Mouse (Mus musculus): ENCODE results near the gene Lrg1. TPM values are rescaled to one million over a fixed set of nuclear protein-coding genes. Genes with fewer than 3 reads are reported as not detected.

Lrg1 gene
- 0.37 and 1.8 TPM in 2 replicates for polyA plus RNA-seq (2015; fragmentation: Nextera tagmentation; extraction: Ambion mirVana)

DNA sequence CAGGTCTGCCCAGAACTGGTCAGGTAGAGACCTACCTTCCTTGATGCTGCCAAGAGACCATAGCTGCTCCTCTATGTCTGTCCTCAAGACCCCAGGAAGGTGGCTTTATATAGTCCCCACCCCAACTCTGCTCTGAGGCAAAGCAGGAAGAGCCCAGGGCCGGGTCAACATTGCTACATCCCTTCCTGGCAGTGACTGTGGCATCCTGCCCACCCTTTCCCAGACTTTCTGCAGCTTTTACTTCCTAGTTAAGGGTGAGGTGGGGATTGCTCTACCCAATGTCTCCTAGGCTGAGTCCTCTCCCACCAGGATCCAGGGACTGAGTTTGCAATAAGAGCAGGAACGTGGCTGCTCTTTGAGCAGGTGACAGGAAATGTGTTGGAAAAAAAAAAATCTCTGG, at the start of gene Lrg1:
Gene Lrg1, minus strand, starts transcription at position 176 of the 400 bp plus-strand sequence.

DNA sequence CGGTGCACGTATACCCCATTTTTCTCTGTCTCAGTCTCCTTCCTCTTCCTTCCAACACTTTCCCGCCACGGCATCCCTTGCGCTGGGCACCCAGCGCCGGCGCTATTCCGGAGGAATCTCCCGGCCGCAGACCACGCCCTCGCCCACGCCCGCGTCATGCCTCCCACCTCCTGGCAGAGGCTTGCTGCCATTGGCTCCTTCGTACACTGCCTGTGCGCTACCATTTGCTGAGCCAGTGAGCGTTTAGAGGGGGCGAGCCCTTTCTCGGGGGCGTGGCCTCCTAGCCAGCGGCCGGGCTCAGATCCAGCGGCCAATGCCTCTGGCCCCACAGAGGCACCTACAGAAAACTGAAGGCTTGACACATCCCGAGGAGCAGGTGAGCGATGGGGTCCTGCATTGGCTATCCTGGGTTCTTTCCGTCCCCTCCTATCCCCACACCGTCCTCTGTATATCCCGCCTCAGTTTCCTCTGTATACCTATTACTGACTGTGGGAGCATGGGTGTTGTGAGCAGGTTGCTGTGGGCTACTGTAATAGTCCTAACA, 40.5 kb upstream of the Lrg1 start, which contains the start of gene Tnfaip8l1:
Gene Tnfaip8l1, plus strand, starts transcription at position 247 of the 544 bp plus-strand sequence.

DNA sequence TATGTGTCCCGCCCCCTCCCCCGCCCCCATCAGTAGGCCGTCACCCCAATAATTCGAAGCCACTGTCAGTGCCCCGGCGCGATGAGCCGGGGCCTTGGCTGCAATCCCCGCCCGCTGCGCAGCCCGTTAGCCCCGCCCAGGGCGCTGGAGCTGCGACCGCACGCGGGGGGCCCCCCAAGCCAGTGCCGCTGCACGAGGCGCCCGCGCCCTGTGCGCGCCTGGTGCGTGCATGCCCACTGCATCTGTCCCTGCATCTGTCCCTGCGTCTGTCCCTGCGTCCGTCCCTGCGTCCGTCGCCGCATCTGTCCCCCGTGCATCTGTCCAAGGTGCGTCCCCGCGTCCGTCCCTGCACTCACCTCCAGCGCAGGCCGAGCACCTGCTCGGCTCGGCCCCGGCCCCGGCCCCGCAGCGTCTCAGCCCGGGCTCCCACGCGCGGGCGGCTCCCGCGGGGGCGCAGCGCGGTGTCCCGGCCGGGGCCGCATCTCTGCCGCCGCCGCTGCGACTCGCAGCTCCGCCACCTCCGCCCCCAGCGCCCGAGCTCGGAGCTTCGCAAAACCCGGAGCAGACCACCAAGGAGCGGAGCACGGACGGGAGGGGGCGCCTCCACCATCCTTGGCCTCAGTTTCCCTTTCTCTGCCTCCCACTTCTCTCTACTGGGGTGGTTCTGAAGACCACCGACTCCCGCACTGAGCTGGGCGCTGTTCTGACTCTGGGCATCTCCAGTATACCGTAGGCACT, 18.2 kb upstream of the Lrg1 start, which contains the start of gene Sema6b:
Gene Sema6b, minus strand, starts transcription at position 486 of the 738 bp plus-strand sequence.

DNA sequence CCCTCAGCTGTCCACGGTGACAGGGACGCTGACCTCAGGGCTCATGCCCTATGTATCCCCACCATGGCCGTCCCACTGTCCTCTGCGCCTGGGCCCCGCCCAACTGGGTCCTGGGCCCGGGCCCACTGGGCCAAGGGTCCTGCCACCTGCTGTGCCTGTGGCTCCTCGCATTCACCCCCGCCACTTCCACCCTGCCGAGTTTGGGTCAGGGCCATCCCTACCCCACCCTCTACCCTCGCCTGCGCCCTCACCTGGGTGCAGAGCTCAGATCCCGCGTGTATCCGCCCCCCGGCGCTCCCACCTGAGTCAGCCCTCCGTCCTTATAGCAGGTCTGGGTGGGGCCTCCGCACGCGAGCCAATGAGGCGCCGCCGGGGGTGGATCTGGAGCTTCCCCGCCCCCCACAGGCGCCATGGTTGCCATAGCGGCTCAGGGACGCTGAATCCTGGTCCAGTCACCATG, 4.5 kb downstream of the Lrg1 start, which contains the start of gene Plin5:
Gene Plin5, minus strand, starts transcription at position 346 of the 460 bp plus-strand sequence.

DNA sequence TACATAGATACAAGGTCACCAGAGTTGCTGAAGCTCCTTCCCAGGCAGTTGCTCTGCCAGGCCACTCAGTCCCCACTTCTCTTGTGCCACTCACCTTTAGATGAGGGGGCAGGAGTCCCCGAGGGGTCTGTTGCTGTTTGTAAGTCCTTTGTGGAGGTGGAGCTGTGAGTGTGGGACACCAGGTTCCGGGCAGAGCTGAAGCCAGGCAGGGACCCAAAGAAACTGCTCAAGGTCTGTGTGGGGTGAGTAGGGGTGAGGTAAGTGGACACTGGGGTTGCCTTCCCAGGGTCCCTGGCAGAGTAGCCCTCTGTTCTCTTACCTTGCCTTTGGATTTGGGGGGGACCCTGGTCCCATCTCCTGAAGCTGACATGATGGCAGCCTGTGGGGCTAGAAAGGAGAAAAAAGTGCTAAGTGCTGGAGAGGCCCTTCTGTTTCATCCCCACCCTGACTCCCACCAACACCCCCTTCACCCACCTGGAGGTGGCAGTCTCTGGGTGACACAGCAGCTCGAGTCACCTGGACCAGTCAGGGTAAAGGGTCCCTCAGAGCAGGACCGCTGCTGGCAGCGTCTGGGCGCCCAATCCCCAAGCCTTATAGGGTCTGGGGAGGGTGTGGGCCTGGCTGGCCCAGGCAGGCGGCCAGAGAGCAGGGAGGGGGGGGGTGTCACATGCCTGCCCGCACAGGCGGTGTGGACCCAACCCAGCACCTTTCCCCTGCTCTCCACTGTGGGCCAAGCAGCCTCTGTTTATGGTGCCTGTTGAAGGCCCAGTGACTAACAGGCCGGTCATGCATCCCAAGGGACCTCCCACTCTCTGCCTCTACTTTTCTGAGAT, 12.4 kb downstream of the Lrg1 start, which contains the start of gene Plin4:
Gene Plin4, minus strand, starts transcription at position 585 of the 833 bp plus-strand sequence.

DNA sequence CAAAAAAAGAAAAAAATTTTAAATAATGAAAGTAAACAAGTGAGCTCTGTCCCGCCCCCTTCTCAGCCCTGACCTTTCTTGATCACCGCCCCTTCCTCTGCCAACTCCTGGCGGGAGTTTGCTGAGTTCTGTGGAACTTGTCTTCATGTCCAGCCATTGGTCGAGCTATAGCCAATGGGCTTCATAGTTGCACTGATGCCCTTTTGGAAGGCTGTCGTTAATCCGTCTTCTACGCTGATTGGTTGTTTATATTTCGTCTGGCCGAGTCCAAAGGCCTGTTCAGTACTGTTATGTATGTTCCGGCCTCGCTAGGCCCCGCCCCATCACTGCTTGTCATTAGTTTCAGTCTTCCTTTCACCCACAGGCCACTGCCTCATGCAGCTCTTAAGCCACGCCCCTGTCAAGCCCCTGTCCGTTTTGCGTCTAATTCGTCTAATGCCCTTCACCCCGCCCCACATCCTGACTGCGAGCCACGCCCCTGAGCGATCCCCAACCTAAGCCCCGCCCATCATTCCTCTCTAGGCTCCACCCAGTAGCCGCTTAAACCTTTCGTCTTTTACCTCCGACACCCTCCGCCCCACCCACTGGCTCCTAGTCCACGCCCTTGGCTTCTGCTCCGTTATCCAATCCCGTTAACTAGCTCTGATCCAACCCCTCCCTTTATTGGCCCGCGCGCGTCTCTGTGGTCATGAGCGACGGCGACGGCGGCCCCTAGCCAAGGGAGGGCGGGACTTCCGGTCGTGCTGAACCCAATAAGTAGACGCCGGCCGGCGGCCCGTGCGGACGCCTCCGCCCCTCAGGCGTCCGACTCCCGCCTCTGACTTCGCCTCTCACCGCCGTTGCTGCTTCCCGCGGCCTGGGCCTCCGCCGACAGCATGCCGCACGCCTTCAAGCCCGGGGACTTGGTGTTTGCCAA, 42.7 kb downstream of the Lrg1 start, which contains the start of gene Hdgfl2:
Gene Hdgfl2, plus strand, starts transcription at position 755 of the 916 bp plus-strand sequence.

DNA sequence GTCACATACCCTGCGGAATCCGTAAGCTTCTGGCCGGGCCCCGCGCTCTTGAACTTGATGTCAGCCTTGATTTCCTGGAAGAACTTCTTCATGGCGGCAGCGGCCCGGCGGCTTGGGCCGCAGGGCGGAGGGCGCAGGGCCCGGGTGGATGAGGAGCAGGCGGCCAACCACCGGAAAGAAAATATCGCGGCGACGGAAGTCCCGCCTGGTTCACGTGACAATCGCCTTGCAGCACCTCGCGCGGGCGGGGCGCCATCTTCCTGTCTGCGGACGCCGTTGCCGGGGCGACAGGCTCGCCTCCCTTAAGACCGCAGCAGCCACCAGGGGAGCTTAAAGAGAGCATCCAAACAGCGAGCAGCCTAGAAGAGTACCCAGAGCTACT, 47.0 kb downstream of the Lrg1 start, which contains the start of gene Ubxn6:
Gene Ubxn6, minus strand, starts transcription at position 202 of the 382 bp plus-strand sequence.

Other genes starting within 250 kb of the Lrg1 start
- gene Zfp119a, start 243.1 kb downstream of the Lrg1 start, polyA plus RNA-seq (2015; fragmentation: Nextera tagmentation; extraction: Ambion mirVana), result 8.3 and 8.4 TPM in 2 replicates
- 11.0 and 13.5 TPM in 2 replicates for gene Zfp959, start 229.9 kb downstream of the Lrg1 start, polyA plus RNA-seq (2015; fragmentation: Nextera tagmentation; extraction: Ambion mirVana)
- gene Zfp119b, start 172.5 kb downstream of the Lrg1 start, polyA plus RNA-seq (2015; fragmentation: Nextera tagmentation; extraction: Ambion mirVana), result 7.6 and 7.7 TPM in 2 replicates
- gene Ebi3, start 169.4 kb downstream of the Lrg1 start, polyA plus RNA-seq (2015; fragmentation: Nextera tagmentation; extraction: Ambion mirVana), result 8.1 and 8.7 TPM in 2 replicates
- gene Yju2, start 162.9 kb downstream of the Lrg1 start, polyA plus RNA-seq (2015; fragmentation: Nextera tagmentation; extraction: Ambion mirVana), result 16.2 and 16.8 TPM in 2 replicates
- gene Shd, start 151.5 kb downstream of the Lrg1 start, polyA plus RNA-seq (2015; fragmentation: Nextera tagmentation; extraction: Ambion mirVana), result 154 and 192 TPM in 2 replicates
- gene Fsd1, start 135.5 kb downstream of the Lrg1 start, polyA plus RNA-seq (2015; fragmentation: Nextera tagmentation; extraction: Ambion mirVana), result 184 and 209 TPM in 2 replicates
- gene Stap2, start 116.4 kb downstream of the Lrg1 start, polyA plus RNA-seq (2015; fragmentation: Nextera tagmentation; extraction: Ambion mirVana), result 3.7 and 5.4 TPM in 2 replicates
- gene Mpnd, start 116.3 kb downstream of the Lrg1 start, polyA plus RNA-seq (2015; fragmentation: Nextera tagmentation; extraction: Ambion mirVana), result 109 and 145 TPM in 2 replicates
- 80.6 and 84.8 TPM in 2 replicates for gene Sh3gl1, start 85.4 kb downstream of the Lrg1 start, polyA plus RNA-seq (2015; fragmentation: Nextera tagmentation; extraction: Ambion mirVana)
- gene Chaf1a, start 81.6 kb downstream of the Lrg1 start, polyA plus RNA-seq (2015; fragmentation: Nextera tagmentation; extraction: Ambion mirVana), result 2.8 and 3.3 TPM in 2 replicates
- 64.8 and 72.3 TPM in 2 replicates for gene Ubxn6, start 47.0 kb downstream of the Lrg1 start, polyA plus RNA-seq (2015; fragmentation: Nextera tagmentation; extraction: Ambion mirVana)
- 97.5 and 111 TPM in 2 replicates for gene Hdgfl2, start 42.4 kb downstream of the Lrg1 start, polyA plus RNA-seq (2015; fragmentation: Nextera tagmentation; extraction: Ambion mirVana)
- 0.09 and 0.15 TPM in 2 replicates for gene Plin4, start 12.2 kb downstream of the Lrg1 start, polyA plus RNA-seq (2015; fragmentation: Nextera tagmentation; extraction: Ambion mirVana)
- 3.1 and 3.5 TPM in 2 replicates for gene Plin5, start 4.4 kb downstream of the Lrg1 start, polyA plus RNA-seq (2015; fragmentation: Nextera tagmentation; extraction: Ambion mirVana)
- 17.3 and 18.0 TPM in 2 replicates for gene Sema6b, start 18.3 kb upstream of the Lrg1 start, polyA plus RNA-seq (2015; fragmentation: Nextera tagmentation; extraction: Ambion mirVana)
- 7.9 and 9.2 TPM in 2 replicates for gene Tnfaip8l1, start 40.5 kb upstream of the Lrg1 start, polyA plus RNA-seq (2015; fragmentation: Nextera tagmentation; extraction: Ambion mirVana)
- 92.3 and 100 TPM in 2 replicates for gene Mydgf, start 61.9 kb upstream of the Lrg1 start, polyA plus RNA-seq (2015; fragmentation: Nextera tagmentation; extraction: Ambion mirVana)
- 18.7 and 21.4 TPM in 2 replicates for gene Dpp9, start 96.9 kb upstream of the Lrg1 start, polyA plus RNA-seq (2015; fragmentation: Nextera tagmentation; extraction: Ambion mirVana)
- 14.0 and 16.3 TPM in 2 replicates for gene Fem1a, start 134.8 kb upstream of the Lrg1 start, polyA plus RNA-seq (2015; fragmentation: Nextera tagmentation; extraction: Ambion mirVana)
- 1.3 and 1.8 TPM in 2 replicates for gene Ticam1, start 154.8 kb upstream of the Lrg1 start, polyA plus RNA-seq (2015; fragmentation: Nextera tagmentation; extraction: Ambion mirVana)
- gene Plin3, start 170.9 kb upstream of the Lrg1 start, polyA plus RNA-seq (2015; fragmentation: Nextera tagmentation; extraction: Ambion mirVana), result 16.5 and 18.8 TPM in 2 replicates
- gene Arrdc5, start 178.3 kb upstream of the Lrg1 start, polyA plus RNA-seq (2015; fragmentation: Nextera tagmentation; extraction: Ambion mirVana), result not detected in 2 replicates
- gene Uhrf1, start 181.3 kb upstream of the Lrg1 start, polyA plus RNA-seq (2015; fragmentation: Nextera tagmentation; extraction: Ambion mirVana), result 6.1 and 7.9 TPM in 2 replicates
- gene Kdm4b, start 204.1 kb upstream of the Lrg1 start, polyA plus RNA-seq (2015; fragmentation: Nextera tagmentation; extraction: Ambion mirVana), result 37.5 and 43.7 TPM in 2 replicates